Mouse (Mus musculus) liver, postnatal 0 days (tissue): ENCODE measurements around the gene Castor2.

Experiments
- CTCF ChIP-seq: sonication (generic); IDR thresholded peaks from 2 replicates; pipeline ENCODE4 v1.5.1; 2016; ENCODE audit warnings: antibody characterized with exemption, low read depth
- EP300 ChIP-seq: IDR thresholded peaks from 2 replicates; pipeline ENCODE4 v1.6.1; 2016; ENCODE audit warnings: antibody characterized with exemption, low read depth, mild to moderate bottlenecking

DNA sequence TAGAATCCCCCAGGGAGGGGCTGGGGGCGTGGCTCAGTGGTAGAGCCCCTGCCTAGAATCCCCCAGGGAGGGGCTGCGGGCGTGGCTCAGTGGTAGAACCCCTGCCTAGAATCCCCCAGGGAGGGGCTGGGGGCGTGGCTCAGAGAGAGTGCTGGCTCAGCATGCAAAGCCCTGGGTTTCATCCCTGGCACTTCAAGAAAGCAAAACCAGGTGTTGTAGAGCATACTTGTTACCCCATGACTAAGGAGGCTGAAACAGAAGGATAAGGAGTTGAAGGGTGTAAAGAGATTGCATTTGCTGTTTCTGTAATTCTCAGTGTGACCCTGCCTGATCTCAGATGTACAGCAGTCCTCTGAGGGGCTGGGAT lies 22.4 kb downstream of the Castor2 start:
- TF ChIP-seq CTCF (no peak), EP300 (no peak)
